Mouse (Mus musculus): ENCODE measurements around the gene Thrap3.
"Not testable (repeated sequence)": the region's sequence is repeated elsewhere in the genome, so short reads cannot be mapped to it uniquely, and the experiment has no call there.

Gene Thrap3

DNA sequence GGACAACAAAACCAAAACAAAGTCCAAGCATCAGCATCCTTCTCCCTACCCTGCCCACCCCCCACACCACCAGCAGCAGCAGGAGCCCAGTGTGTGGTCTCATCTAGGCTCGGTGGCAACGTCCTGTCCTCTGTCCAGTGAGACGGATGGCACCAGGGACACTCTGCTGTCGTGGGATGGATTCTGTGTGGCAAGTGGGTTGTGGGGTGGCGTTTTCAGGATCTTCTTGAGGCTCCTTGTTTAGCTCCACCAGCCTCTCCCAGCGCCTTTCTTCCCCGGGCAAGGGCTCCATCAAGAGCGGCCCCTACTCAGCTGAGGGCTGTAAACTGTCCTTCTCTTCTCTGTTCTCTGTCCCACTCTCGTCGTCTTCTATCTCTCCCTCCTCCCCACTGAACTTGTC lies 37.5 kb downstream of the Thrap3 start:
- not testable (repeated sequence) for DNase-seq (ENCODE audit: extremely low spot score)

DNA sequence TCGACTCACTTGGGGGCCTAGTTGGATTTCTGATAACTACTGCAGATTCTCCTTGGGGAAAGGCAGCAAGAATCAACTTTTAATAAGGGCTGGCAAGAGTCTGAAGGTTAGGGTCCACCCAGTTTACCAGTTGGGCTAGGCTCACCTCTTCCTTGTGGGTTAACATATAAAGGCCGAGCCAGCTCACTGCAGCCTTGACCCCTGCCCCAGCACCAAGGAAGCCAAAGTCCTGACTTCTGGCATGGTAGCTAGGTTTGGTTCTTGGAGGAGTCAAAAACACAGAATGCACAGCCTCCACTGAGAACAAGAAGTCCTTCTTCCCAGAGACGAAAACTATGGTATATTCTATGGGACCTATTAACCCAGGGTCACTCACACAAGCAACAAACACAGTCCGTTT lies 38.9 kb downstream of the Thrap3 start:
- DNase-seq (ENCODE audit: extremely low spot score) = no peak

DNA sequence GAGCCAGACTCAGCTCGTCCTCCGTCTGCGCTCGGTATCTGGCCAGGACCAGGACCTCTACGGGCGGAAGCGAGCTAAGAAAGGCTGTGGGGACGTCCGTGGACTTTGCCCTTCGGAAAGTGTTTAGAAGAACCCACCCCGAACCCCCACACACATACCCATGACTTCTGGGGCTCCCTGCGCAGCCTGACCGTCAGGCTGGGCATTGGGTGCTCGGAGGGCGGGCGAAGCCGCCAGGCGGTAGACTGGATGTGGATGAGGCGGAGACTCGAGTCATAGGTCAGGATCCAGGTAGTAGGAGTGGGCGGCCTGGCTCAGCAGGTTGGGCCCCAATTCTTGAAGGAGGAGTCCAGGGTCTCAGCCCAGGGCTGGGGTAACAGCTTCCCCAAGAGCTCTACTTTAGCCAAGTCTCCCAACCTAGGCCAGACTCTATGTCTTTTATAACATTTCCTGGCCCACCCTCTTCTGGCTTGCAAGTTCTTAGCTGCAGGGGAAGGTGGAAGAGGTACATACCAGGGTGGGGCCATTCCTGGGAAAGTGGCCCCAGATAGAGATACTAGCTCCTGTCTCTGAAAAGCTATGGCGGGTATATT lies 39.4 kb downstream of the Thrap3 start, which contains the start of gene Sh3d21:
Gene Sh3d21, minus strand, starts transcription at position 425 of the 593 bp plus-strand sequence.
- DNase-seq (ENCODE audit: extremely low spot score) = peak; percentile 38

DNA sequence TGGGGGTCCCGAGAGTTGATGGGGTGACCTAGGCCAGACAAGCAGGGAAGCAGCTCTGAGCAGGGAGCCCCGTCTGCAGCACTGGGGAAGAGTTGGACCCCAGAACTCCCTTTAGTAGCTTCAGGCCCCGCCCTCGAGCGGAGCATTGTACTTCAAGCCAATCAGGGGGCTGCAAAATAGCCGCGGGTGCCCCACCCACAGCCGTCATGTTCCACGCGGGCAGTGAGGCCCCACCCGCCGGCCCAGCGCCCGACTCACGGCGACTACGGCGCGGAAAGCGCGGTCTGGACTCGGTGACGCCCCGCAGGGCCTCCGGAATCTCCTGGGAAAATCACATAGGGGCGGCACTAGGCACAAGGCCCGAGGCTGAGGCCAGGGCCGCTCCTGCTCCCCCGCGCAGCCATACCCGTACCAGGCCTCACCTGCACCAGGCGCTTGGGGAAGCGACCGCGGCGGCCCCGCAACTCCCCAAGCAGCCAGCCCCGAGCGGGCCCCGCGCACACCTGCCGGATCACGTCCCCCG lies 40.0 kb downstream of the Thrap3 start:
- DNase-seq (ENCODE audit: extremely low spot score) = peak; percentile 76

DNA sequence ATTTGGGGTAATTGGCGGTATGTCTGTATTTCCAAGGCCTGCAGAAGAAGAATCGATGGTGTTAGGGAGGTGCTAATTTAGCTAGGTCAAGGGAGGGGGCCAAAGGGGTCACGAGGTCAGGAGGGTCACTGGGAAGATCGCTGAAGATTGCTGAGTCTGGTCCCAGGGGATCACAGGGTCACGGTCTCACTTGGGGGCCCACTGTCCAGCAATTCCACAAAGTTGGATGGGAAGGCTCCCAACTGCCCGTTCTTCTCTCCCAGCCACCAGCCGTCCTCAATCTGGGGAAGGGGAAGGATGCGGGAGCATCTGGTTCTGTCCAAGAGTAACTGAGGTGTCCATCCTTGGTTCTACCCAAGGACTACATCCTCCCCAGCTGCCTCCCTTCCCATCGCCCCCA lies 40.6 kb downstream of the Thrap3 start:
- no peak for DNase-seq (ENCODE audit: extremely low spot score)

DNA sequence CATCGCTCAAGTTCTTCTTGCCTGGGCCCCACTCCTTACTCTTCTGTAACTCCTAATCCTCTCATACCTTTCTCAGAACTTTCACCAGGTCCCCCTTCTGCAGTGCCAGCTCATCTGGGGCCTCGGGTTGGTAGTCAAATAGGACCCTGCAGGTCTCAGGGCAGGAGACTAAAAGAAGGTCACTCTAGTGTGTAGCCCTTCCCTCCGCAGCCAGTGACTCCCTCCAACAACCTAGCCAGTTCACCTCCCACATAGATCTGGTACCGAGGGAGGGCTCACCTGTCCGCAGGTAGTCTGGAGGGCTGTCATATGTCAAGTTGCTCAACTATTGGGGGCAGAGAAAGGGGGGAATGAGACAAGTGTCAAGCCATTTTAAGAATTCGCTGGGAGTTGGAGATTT lies 41.1 kb downstream of the Thrap3 start:
- no peak for DNase-seq (ENCODE audit: extremely low spot score)

DNA sequence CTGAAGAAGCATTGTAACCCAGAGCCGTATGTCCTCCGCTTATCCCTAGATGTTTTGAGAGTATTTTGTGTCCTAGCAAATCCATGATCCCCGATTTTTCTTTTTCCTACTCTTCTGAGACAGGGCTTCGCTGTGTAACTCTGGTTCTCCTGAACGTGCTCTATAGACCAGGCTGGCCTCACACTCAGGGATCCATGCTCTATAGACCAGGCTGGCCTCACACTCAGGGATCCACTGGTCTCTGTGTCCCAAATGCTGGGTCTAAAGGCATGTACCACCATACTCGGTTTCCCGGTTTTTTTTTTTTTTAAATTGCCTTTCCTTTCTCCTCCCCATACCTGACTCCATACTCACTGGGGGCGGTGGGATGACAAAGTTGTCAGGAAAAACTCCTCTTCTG lies 41.6 kb downstream of the Thrap3 start:
- no peak for DNase-seq (ENCODE audit: extremely low spot score)

DNA sequence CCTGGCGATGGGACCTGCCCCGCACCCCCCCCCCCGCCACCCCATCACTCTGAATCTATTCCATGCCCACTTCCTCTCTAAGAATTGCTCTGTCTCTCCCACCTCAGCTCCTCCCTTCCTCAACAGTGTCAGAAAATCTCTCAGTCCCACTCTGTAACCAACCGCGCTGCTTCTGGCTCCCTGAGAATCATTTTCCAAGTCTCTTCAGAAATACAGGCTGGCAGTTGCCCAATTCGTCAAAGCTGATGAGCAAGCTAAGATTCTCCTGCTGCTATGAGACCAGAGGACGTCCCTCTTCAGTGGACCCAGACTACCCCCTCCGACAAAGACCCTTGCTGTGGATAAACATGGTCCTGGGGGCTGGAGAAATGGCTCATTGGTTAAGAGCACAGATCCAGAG lies 43.1 kb downstream of the Thrap3 start:
- DNase-seq (ENCODE audit: extremely low spot score) = no peak

DNA sequence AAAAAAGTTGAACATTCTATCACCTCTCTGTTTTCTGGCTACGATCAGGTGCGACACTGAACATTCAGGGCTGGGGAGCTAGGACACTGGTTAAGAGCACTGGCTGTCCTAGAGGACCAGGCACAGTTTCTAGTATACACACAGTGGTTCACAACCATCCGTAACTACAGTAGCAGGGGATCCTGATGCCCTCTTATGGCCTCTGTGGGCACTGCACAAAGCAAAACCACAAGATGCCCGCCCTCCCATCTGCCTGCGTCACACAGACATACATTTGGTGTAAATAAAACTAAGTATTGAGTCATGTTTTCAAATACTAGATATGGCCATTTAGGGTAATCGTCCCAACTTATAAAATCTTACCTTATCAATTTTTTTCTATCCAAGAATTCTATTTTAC lies 45.0 kb downstream of the Thrap3 start:
- DNase-seq (ENCODE audit: extremely low spot score) = no peak

DNA sequence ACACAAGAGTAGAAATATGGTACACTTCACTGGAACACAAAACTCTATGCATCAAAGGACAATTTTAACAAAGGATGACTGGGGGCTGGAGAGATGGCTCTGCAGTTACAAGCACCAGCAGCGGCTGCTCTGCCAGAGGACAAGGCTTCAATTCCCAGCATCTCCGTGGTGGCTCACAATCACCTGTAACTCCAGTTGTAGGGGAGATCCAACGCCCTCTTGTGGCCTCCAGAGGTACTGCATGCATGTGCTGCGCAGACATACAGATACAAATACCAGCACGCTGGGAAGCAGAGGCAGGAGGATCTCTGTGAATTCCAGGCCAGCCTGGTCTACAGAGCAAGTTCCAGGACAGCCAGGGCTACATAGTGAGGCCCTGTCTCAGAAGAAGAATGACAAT lies 45.9 kb downstream of the Thrap3 start:
- no peak for DNase-seq (ENCODE audit: extremely low spot score)

DNA sequence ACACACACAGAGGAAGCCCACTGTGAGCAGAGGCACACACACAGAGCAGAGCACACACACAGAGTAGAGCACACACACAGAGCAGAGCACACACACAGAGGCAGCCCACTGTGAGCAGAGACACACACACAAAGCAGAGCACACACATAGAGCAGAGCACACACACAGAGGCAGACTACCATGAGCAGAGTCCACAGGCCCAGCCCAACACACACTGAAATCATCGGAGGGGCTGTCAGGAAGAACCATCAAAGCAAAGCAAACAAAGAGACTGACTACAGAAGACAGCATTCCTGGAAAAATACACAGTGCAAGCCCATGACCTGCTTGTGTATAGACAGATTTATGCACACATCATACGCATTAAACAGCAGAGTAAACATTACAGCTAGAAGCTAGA lies 46.7 kb downstream of the Thrap3 start:
- no peak for DNase-seq (ENCODE audit: extremely low spot score)

DNA sequence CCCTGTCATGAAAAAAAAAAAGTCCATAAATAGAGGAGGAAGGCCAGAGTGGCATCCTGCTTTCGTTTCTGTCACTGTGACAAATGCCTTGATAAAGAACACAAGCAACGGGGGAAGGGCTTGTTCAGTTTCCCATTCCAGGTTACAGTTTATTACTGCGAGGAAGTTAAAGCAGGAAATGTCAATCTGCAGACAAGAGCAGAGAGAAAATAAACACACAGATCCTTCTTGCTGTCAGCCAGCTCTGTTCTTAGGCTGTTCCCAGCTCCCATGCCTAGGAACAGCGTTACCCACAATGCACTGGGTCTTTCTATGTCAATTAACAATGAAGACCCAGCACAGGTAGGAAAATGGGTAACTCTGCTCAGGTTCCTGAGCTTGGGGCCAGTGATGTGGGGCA lies 47.4 kb downstream of the Thrap3 start:
- DNase-seq (ENCODE audit: extremely low spot score) = no peak

DNA sequence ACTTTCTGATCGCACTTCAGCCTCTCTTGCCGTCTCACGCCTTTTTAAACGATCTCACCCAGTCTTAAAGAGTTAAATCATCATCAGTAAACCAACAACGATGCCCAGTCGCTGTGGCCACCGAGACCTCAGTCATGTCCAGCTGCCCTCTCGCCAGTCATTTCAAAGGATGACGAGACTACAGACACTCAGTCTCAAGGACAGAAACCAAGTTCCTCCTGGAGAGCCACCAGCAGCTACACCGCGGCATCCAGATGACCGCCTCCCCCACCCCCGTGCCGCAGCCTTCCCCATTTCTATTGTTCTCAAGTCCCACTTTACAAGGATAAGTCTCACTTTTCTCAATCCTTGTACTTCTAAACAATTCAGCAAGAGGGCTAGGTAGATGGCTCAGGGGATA lies 49.7 kb downstream of the Thrap3 start:
- no peak for DNase-seq (ENCODE audit: extremely low spot score)

DNA sequence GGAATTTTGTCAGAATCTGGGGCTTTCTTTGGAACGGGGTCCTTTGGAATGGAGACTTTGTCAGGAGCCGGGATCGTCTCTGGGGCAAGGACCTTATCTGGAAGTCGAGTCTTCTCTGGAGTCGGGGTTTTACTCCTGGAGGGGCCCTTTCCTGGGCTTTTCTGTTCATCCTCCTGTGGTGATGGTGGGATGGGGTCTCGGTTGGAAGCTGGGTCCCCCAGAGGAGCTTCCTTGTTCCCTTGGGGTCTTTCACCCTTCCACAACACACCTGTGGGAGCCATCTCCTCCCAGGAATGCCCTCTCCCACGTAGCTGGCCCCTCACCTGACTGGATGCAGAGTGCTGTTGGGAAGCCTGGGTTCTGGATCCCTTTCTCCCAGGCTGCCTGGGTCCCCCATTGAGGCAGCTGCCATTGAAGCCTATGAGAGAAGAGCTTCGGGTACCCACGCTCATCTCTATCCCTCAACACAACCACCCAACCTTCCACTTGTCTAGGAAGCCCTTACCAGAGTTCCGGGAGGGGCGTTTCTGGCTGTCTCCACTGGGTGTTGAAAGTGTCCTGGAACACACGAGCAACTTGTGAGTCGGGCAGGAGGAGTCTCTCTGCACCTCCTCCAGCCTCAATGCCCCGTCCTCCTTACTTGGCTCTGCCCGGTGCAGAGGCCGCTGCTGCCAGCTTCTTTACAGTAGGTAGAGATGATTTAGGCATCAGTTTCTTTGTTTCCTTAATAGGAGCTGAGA lies 50.7 kb downstream of the Thrap3 start:
- no peak for DNase-seq (ENCODE audit: extremely low spot score)

DNA sequence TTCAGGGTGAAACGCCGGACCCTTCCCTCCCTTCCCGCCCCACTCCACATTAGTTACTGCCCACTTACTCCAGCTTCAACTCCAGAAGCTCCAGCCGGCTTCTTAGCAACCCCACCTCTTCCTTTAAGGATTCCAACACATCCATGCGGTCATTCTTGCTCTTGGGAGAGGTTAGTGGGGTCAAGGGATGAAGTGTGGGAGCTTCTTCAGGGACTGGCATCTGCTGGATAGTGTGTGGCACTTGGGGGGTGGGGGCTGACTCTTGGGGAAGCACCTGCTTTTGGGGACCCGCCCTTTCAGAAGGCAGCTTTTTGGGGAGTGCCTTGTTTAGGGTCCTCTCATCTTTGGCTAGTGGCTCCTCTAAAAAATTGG lies 51.6 kb downstream of the Thrap3 start:
- no peak for DNase-seq (ENCODE audit: extremely low spot score)

DNA sequence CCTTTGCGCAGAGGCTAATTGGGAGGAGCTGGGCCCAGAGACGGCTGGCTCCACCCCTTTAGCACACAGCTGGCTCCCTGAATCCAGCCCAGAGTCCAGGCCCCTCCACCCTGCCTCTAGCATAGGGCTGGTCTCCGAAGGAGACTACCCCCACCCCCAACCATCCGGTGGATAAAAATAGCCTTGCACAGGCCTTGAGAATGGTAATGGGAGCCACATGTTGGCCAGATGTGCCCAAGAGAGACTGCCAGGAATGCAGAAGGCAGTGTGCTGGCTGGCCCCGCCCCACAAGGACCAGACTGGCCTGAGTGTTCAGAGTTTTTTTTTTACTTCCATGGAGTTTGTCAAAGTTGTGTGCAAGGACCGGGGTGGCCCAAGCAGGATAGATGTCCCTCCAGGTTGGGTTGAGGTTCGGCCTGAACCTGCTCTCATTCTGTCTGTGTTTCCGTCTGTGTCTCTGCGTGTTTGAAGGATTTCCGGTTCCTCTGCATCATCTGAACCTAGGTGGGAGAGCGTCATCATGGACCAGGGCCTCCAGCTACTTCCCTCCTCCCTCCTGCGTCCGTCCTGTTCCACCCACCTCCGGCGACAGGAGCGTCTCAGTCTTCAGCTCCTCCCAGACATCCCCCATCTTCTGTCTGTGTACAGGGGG lies 52.1 kb downstream of the Thrap3 start:
- DNase-seq (ENCODE audit: extremely low spot score) = peak; percentile 83

DNA sequence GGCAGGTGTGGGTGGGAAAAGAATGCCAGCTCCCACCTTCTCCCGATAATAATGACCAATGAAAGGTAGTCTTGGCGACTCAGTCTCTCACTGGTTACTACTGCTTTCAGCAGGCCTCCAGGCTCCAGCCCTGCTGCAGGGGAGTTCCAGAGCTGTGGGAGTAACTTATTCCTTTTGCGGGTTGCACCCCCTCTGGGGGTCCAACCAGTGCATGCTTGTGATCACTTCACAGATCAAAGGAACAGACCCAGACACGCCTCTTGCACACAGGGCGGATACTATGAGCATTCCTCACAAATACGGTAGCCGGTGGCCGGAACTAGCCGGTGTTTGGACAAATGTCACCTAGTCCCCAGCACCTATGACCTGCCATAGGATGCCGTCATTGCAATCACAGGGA lies 52.8 kb downstream of the Thrap3 start:
- no peak for DNase-seq (ENCODE audit: extremely low spot score)

DNA sequence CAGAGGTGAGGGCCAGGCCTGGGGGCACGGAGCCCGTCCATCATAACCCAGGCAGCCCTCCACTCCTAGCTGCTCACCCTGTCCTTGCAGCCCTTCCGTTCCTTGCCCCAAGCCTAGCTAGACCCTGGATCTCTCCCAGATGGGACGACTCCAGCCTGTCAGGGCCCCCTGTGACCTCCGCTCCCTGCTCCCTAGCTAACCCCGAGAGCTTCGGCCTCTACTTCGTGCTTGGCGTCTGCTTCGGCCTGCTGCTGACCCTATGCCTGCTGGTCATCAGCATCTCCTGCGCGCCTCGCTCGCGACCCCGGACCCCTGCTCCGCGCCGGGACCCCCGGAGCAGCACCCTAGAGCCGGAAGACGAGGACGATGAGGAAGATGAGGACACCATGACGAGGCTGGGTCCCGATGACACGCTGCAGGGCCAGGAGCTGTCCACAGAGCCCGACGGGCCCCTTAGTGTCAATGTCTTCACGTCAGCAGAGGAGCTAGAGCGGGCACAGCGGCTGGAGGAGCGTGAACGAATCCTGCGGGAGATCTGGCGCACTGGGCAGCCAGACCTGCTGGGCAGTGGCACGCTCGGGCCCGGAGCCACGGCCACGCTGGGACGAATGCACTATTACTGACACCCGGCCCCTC lies 53.4 kb downstream of the Thrap3 start:
- peak; percentile 67 for DNase-seq (ENCODE audit: extremely low spot score)

DNA sequence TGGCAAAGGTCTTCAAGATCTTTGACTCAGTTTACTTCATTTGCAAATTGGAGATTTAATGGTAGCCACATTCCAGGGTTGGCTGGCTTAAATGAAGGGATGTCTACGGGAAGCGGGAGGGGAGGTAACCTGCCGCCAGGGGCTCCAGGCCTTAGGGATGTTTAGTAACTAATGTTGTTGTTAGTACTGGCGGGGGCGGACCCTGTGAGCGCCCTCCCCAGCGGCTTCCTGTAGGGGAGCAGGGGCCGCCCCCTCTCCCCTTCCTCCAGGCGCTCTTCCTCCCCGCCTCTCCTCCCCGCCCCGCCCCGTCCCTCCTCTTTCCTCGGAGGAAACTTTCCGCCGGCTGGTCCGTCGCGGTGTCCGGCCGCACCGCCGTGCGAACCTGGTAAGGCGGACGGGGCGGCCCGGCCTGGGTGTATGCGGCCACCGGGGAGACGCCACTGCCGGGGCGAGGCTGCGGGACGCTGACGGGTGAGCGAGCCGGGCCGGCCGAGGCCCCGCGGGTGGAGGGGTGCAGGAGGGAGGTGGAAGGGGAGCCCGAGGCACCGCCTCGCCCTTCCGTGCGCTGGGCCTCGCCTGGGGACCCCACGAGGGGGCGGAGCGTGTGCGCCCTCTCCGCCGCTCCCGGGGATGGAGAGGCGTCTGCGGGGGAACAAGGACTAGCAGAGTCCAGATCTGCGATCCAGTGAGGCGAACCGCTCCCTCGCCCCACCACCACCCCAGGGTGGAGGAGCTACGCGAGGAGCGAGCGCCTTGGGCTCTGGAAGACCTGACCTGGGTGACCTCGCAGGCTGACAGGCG lies 54.2 kb downstream of the Thrap3 start:
- DNase-seq (ENCODE audit: extremely low spot score) = peak; percentile 77

DNA sequence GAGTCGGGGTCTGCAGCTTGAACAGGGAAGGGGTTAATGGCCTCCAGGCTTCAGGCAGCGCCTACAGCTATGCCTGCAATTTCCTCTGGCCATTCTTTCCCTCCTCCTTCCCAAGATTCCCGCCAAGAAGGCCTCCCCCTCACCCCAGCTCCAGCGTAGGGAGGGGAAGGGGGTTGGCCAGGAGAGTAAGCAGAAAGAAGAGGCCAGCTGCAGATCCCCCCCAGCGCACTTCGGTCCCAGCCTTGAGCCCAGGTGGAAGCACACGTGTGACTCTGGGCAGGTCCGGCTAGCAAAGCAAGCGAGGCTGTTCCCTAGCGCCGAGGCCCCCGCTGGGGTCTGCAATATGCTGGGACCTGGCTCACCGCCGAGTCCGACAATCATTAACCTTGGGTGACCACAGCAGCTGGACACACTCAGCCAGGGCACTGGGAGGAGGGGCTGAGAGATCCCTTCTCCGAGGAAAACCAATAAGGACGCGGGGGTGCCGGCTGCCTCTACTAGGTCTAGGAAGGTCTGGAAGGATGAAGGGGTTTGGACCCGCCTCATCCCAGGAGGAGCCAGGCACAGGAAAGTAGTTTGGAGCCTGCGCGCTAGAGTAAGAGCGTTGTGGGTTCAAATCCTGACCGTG lies 54.9 kb downstream of the Thrap3 start, which contains the start of gene Eva1b:
Gene Eva1b, plus strand, starts transcription at position 212 of the 628 bp plus-strand sequence.
- peak; percentile 88 for DNase-seq (ENCODE audit: extremely low spot score)

DNA sequence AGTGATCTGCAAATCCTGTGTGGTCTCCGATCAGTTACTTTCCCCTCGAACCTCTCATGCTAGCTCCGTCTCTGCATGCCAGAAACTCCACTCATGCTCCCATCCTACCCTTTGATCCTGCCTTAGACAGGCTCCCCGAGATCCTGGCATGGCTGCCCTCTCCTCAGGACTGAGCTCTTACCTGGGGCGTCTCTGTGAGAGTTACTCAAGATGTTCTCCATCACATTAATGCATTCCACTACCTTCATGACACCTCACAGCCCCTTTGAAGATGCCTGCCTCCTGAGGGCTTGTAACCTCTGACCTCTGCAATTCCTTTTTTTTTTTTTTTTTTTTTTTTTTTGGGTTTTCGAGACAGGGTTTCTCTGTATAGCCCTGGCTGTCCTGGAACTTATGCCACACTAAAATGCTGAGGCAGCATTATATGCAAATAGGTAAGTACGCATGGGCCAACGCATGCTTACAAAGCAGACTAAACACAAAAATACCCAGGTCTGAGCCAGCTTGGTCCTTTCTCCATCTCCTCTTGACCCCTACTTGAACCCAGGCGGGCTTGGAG lies 55.5 kb downstream of the Thrap3 start:
- DNase-seq (ENCODE audit: extremely low spot score) = peak; percentile 46

Measured in embryo, embryonic 9.5 days (tissue).